Mouse (Mus musculus) embryonic facial prominence, embryonic 15.5 days (tissue): ENCODE measurements around the gene Mcur1. TPM values are rescaled to one million over a fixed set of nuclear protein-coding genes. Genes with fewer than 3 reads are reported as not detected.

ENCODE experiments used
- ATAC-seq: fragments of 200-750 bp; cut with Nextera tagmentation; 2 replicates; pipeline ENCODE4 v1.8.0; 2017; ENCODE audit warnings: low read depth, moderate TSS enrichment; ENCODE audit not compliant: insufficient number of reproducible peaks, low FRiP score, low TSS enrichment
- H3K27ac ChIP-seq: fragments of 300-500 bp; sonication (generic); replicated peaks from 2 replicates; pipeline ENCODE4 v1.5.1; 2015; ENCODE audit warnings: mild to moderate bottlenecking, inconsistent platforms
- H3K27me3 ChIP-seq: fragments of 300-500 bp; sonication (generic); 2 replicates; pipeline ENCODE4 v1.6.1; 2015; ENCODE audit warnings: inconsistent platforms
- H3K36me3 ChIP-seq: fragments of 300-500 bp; sonication (generic); 2 replicates; pipeline ENCODE4 v1.6.1; 2015; ENCODE audit warnings: mild to moderate bottlenecking, inconsistent platforms
- H3K4me1 ChIP-seq: fragments of 300-500 bp; sonication (generic); 2 replicates; pipeline ENCODE4 v1.6.1; 2015; ENCODE audit warnings: inconsistent platforms
- H3K4me2 ChIP-seq: fragments of 300-500 bp; sonication (generic); replicated peaks from 2 replicates; pipeline ENCODE4 v1.6.1; 2015; ENCODE audit warnings: mild to moderate bottlenecking, inconsistent platforms
- H3K4me3 ChIP-seq: fragments of 300-500 bp; sonication (generic); replicated peaks from 2 replicates; pipeline ENCODE4 v1.5.1; 2015; ENCODE audit warnings: mild to moderate bottlenecking, inconsistent platforms
- H3K9ac ChIP-seq: fragments of 300-500 bp; sonication (generic); 2 replicates; pipeline ENCODE4 v1.6.1; 2015; ENCODE audit warnings: inconsistent platforms
- H3K9me3 ChIP-seq: fragments of 300-500 bp; sonication (generic); replicated peaks from 2 replicates; pipeline ENCODE4 v1.6.1; 2016; ENCODE audit warnings: inconsistent platforms
- WGBS: fragments of 180-500 bp; shearing (Covaris S2); methylation state at CpG from one replicate; pipeline ENCODE4 v1.1.7; 2015; 5-methylcytosine and 5-hydroxymethylcytosine counted together
- polyA plus RNA-seq: library from polyadenylated mRNA; unstranded; fragments of >200 nt; fragmentation: Nextera tagmentation; extraction: Ambion mirVana; gene quantifications from 2 replicates; pipeline ENCODE4 v1.2.1, GENCODE M21; 2015

The Mcur1 gene
- polyA plus RNA-seq, 1 experiment from 2014 or later = 14.4 TPM

GRCm38 (mm10) chr13:43564733-43565132 is 4.7 kb upstream of the Mcur1 start:
- Histone ChIP-seq H3K4me3 (no peak overlapping the region), H3K27me3 (no peaks in the 10 kb centered on the region), H3K9ac (no peak overlapping the region), H3K27ac (no peak overlapping the region), H3K9me3 (no peaks in the 10 kb centered on the region), H3K4me1 (peaks cover 6% of the 10 kb centered on the region; the same call in 1 of the 2 replicates), H3K4me2 (no peak overlapping the region), H3K36me3 (no peaks in the 10 kb centered on the region)
- 83% methylated on average over 5 of the region's 5 CpGs for WGBS
- no peak for ATAC-seq

- H3K36me3 ChIP-seq = no peaks in the 10 kb centered on the region
- H3K27me3 ChIP-seq = no peaks in the 10 kb centered on the region
- no peak overlapping the region for H3K27ac ChIP-seq
- 84% methylated on average over 5 of the region's 5 CpGs for WGBS
- H3K4me3 ChIP-seq = no peak overlapping the region
- H3K9ac ChIP-seq = no peak overlapping the region
- no peak overlapping the region for H3K4me2 ChIP-seq
- peaks cover 24% of the 10 kb centered on the region for H3K4me1 ChIP-seq
- no peak for ATAC-seq
- no peaks in the 10 kb centered on the region for H3K9me3 ChIP-seq
These were observed 2.7 kb upstream of the Mcur1 start for GRCm38 (mm10) chr13:43562726-43563125.

- no peak for ATAC-seq
- WGBS = 5% methylated on average over 18 of the region's 18 CpGs
- H3K9ac ChIP-seq = peak overlapping the region; percentile 66; the same call in 1 of the 2 replicates
- H3K9me3 ChIP-seq = no peaks in the 10 kb centered on the region
- peaks cover 25% of the 10 kb centered on the region for H3K4me1 ChIP-seq
- H3K4me2 ChIP-seq = peak overlapping the region; percentile 91
- no peaks in the 10 kb centered on the region for H3K27me3 ChIP-seq
- peak overlapping the region; percentile 85 for H3K27ac ChIP-seq
- peak overlapping the region; percentile 80 for H3K4me3 ChIP-seq
- no peaks in the 10 kb centered on the region for H3K36me3 ChIP-seq
These were observed 744 bp upstream of the Mcur1 start for GRCm38 (mm10) chr13:43560458-43561411.

- no peaks in the 10 kb centered on the region for H3K9me3 ChIP-seq
- ATAC-seq = no peak
- H3K9ac ChIP-seq = no peak overlapping the region
- peaks cover 22% of the 10 kb centered on the region for H3K4me1 ChIP-seq
- peaks cover 5% of the 10 kb centered on the region for H3K36me3 ChIP-seq
- peak overlapping the region; percentile 91 for H3K4me2 ChIP-seq
- 29% methylated on average over 6 of the region's 6 CpGs for WGBS
- peak overlapping the region; percentile 80 for H3K4me3 ChIP-seq
- no peaks in the 10 kb centered on the region for H3K27me3 ChIP-seq
- no peak overlapping the region for H3K27ac ChIP-seq
These were observed 1.0 kb downstream of the Mcur1 start for GRCm38 (mm10) chr13:43558959-43559358.

GRCm38 (mm10) chr13:43558357-43558756 is 1.6 kb downstream of the Mcur1 start:
- Histone ChIP-seq H3K27ac (no peak overlapping the region), H3K36me3 (peaks cover 8% of the 10 kb centered on the region), H3K4me1 (peaks cover 22% of the 10 kb centered on the region), H3K4me2 (peak overlapping the region; percentile 91), H3K4me3 (no peak overlapping the region), H3K27me3 (no peaks in the 10 kb centered on the region), H3K9me3 (no peaks in the 10 kb centered on the region), H3K9ac (no peak overlapping the region)
- 73% methylated on average over 6 of the region's 6 CpGs for WGBS
- no peak for ATAC-seq

- Histone ChIP-seq H3K4me2 (no peak overlapping the region), H3K27me3 (no peaks in the 10 kb centered on the region), H3K36me3 (peaks cover 17% of the 10 kb centered on the region), H3K4me1 (peaks cover 22% of the 10 kb centered on the region), H3K27ac (no peak overlapping the region), H3K4me3 (no peak overlapping the region), H3K9ac (no peak overlapping the region), H3K9me3 (no peaks in the 10 kb centered on the region)
- 86% methylated on average over 9 of the region's 9 CpGs for WGBS
- no peak for ATAC-seq
These were observed 3.0 kb downstream of the Mcur1 start for GRCm38 (mm10) chr13:43556913-43557542.

GRCm38 (mm10) chr13:43555321-43555720 is 4.7 kb downstream of the Mcur1 start:
- no peak overlapping the region for H3K9ac ChIP-seq
- WGBS = 93% methylated on average over 9 of the region's 9 CpGs
- no peak for ATAC-seq
- H3K27me3 ChIP-seq = no peaks in the 10 kb centered on the region
- H3K4me1 ChIP-seq = peaks cover 19% of the 10 kb centered on the region
- no peak overlapping the region for H3K4me3 ChIP-seq
- H3K9me3 ChIP-seq = no peaks in the 10 kb centered on the region
- H3K27ac ChIP-seq = no peak overlapping the region
- H3K36me3 ChIP-seq = peaks cover 26% of the 10 kb centered on the region
- no peak overlapping the region for H3K4me2 ChIP-seq

GRCm38 (mm10) chr13:43554827-43555226 is 5.2 kb downstream of the Mcur1 start:
- Histone ChIP-seq H3K27ac (no peak overlapping the region), H3K4me1 (peaks cover 19% of the 10 kb centered on the region), H3K4me2 (no peak overlapping the region), H3K27me3 (no peaks in the 10 kb centered on the region), H3K9me3 (no peaks in the 10 kb centered on the region), H3K9ac (no peak overlapping the region), H3K4me3 (no peak overlapping the region), H3K36me3 (peaks cover 31% of the 10 kb centered on the region)
- ATAC-seq = no peak
- 76% methylated on average over 7 of the region's 7 CpGs for WGBS

GRCm38 (mm10) chr13:43550676-43551075 is 9.3 kb downstream of the Mcur1 start:
- ATAC-seq = no peak
- WGBS = 86% methylated on average over 8 of the region's 8 CpGs
- peaks cover 45% of the 10 kb centered on the region for H3K36me3 ChIP-seq

GRCm38 (mm10) chr13:43549870-43550269 is 10.1 kb downstream of the Mcur1 start:
- no peak overlapping the region for H3K27ac ChIP-seq
- 81% methylated on average over 7 of the region's 7 CpGs for WGBS
- H3K4me3 ChIP-seq = no peak overlapping the region
- no peak overlapping the region for H3K9ac ChIP-seq
- no peaks in the 10 kb centered on the region for H3K4me1 ChIP-seq
- no peak for ATAC-seq
- peaks cover 50% of the 10 kb centered on the region for H3K36me3 ChIP-seq
- H3K4me2 ChIP-seq = no peak overlapping the region
- no peaks in the 10 kb centered on the region for H3K27me3 ChIP-seq
- no peaks in the 10 kb centered on the region for H3K9me3 ChIP-seq

More at GRCm38 (mm10) chr13:43550676-43551075, 9.3 kb downstream of the Mcur1 start:
- no peak overlapping the region for H3K4me3 ChIP-seq
- no peak overlapping the region for H3K27ac ChIP-seq
- no peaks in the 10 kb centered on the region for H3K27me3 ChIP-seq
- no peaks in the 10 kb centered on the region for H3K4me1 ChIP-seq
- H3K9ac ChIP-seq = no peak overlapping the region
- no peak overlapping the region for H3K4me2 ChIP-seq
- no peaks in the 10 kb centered on the region for H3K9me3 ChIP-seq

- H3K4me3 ChIP-seq = no peak overlapping the region
- H3K4me2 ChIP-seq = no peak overlapping the region
- no peaks in the 10 kb centered on the region for H3K9me3 ChIP-seq
- no peaks in the 10 kb centered on the region for H3K4me1 ChIP-seq
- H3K27me3 ChIP-seq = no peaks in the 10 kb centered on the region
- no peak for ATAC-seq
- WGBS = 87% methylated on average over 11 of the region's 11 CpGs
- H3K36me3 ChIP-seq = peaks cover 54% of the 10 kb centered on the region
- no peak overlapping the region for H3K27ac ChIP-seq
- no peak overlapping the region for H3K9ac ChIP-seq
These were observed 10.8 kb downstream of the Mcur1 start for GRCm38 (mm10) chr13:43549078-43549698.
